Mouse (Mus musculus) WW6 (cell line): ENCODE measurements around the gene Dntt.

Experiments used
- DNase-seq: peaks from one replicate; pipeline ENCODE4 v3.0.0-alpha.2; 2013; ENCODE audit warnings: low read depth, low spot score

Dntt gene

DNA sequence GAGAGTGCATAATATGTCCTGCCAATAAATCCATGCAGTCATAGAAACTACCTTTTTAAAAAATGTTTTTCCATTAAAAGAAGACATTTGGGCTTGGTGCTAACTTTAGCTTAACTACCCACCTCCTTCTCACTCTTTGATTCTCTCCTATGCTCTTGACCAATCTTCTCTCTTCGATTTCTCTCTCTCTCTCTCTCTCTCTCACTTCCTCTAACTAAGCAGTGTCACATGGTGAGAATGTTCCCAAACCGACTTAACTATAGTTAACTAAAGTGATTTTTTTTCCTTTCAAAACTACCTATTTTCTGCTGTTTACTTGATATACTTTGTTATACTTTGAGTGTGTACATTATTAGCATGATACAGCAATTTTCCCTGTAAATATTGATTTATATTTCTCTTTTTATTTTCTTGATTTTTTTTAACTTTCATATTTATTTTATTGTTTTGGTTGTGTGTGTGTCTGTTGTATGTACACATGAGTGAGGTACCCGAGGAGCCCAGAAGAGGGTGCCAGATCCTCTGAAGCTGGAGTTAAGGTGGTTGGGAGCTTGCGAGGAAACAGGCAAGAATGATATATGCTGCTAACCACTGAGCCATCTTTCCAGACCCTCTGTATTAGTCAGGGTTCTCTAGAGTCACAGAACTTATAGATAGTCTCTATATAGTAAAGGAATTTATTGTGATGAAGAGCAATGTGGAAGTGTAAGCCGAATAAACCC lies 20.2 kb upstream of the Dntt start:
- no peak for DNase-seq

DNA sequence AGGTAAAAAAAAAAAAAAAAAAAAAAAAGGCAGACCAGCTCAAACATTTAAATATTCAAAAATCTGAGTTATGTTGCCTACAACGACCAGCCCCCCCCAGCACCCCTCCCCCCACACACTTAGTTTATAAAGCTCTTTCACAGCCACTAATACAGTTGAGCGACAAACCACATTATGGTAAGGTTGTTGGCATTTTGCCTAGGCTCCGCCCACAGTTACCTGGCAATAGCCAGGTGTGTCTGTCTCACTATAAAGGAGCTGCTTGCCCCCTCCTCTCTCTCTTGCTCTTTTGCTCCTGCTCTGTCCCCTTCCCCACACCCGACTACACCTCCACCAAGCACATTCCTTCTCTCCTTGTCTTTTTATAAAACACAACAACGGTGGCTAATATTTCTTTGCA lies 17.4 kb upstream of the Dntt start:
- DNase-seq: no peak

DNA sequence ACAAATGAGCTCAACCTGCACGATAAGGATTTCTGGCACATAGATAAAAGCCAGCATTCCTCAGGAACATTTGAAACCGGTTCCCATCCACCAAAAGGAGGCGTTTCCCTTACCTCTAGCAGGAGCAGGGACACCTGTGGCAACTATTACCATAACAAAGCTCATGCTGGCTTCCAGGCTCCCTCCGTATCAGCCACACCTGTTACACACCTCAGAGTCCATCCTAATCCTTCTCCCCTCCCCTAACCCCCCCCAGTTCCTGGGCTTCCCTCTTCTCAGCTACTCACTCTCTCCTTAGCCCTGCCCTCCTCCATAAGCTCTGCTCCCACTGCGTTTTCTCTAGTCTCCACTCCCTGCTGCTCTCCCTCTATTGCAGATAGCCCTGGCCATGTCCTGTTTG lies 15.5 kb upstream of the Dntt start:
- peak; percentile 42 for DNase-seq

DNA sequence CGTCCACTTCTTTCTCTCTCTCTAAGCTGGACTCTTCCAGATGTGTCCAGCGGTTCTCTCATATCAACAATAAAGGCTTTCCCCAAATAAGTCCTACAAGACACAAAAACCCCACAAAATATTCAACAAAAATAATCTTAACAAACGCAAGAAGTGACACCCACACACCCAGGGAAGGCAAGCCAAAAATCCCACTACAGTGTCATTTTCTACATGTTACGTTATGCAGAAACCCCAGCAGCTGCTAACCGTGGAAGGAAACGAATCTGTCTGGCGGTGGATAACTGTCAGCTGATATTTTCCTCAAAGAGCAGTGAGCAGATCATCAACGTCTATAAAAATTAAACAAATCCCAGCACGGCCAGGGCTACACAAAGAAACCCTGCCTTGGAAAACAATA lies 15.1 kb upstream of the Dntt start:
- DNase-seq: no peak

DNA sequence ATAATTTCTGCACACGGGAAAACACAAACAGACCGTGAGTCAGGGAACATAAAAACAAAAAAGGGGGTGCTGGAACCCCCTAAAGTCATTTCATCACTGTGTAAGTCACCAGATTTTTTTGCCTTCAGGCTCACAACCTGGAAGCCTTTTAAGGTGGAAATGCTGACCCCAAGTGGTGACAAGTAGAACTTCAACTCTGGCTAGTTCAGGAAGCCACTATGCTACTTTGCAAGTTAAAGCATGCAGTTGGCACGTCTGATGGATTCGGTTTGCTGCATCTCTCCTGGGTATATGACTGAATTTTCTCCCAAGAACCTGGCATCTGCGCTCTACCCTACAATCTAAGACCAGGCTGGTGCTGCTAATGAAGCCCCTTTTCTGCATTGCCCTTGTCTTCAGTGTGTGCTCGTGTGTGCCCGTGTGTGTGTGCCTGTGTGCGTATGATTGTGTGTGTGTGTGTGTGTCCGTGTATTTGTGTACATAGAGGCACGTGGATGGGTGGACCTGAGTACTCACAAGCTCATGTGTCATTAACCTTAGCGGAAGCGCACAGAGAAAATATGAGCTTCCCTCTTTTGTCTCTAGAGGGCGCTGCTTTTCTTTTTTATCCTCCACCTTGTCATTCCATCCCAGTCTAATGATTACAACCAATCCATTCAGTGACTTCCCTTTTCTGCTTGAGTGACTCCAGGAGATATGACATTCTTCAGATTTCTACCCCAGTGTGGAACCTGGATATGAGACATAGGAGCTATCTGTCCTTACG lies 12.9 kb upstream of the Dntt start:
- DNase-seq: peak; percentile 39

DNA sequence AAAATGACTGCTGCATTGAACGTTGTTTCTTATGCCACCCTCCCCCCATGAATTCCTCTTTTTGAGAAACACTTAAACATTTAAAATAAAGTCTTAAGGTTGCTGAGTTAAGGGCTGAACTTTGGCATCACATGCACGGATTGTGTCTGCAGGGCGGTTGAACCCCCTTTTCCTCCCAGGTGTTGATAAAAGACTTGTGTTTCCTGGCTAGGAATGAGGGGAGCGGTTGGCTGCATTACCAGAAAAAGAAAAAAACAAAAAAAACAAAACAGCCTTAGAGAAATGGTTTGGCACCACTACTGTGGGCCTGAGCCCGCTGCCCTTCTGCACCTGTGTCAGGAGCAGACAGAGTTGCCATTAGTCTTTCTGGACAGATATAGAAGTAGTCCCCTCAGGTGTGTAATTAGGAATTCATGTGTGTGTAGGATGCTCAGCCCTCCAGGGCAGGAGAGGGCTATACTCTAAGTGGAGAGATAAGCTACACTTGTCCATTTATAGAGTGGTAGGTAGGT lies 9.9 kb upstream of the Dntt start:
- DNase-seq: no peak

DNA sequence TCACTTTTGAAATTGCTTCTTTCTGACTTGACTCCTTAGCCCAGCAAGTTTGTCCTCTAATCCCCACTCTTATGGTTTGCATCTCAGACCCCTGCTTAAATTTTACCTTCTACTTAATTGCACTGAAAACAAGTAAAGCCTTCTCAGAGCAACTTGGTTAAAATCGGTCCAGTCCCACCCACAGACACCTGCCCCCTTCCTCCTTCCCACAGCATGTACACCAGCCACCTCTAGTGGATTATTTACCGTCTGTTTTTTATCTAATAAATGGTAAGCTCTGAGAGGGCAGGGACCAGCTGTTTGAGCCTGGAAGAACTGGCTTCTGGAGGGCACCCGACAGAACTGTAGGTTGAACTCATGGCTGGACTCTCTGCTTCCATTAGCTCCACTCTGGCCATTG lies 8.5 kb upstream of the Dntt start:
- DNase-seq: no peak

DNA sequence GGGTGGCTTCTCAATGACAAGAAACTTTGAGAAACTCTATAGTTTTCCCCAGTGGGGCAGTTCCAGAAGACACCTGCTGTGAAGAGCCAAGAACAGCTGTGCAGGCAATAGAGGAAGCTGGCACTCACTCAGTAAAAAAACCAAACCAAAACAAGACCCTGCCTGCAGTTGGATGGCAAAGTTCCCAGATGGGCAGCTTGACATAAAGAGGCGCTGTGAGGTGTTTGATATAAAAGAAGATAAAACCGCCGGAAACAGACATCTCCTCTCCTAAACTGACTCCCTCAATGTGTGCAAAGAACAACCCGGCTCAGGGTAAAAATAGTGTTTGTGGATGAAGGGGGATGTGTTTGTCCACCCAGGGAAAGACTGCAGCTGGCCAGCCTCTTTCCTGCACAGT lies 6.8 kb upstream of the Dntt start:
- no peak for DNase-seq

DNA sequence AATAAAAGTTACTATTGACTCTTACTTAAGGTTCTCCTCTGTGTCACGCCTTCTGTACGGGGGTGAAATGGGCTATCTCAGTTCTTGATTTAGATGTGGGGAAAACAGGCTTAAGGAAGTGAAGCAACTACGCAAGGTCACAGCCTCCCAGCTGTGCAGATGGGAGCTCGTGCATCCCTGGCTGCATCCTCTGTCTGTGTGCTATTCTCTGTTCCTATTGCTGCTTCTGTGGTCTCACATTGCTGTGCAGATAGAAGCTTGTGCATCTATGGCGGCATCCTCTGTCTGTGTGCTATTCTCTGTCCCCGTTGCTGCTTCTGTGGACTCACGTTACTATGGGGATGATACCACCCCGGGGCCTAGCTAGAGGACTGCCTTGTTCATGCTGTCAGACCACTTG lies 2.5 kb upstream of the Dntt start:
- DNase-seq: no peak

DNA sequence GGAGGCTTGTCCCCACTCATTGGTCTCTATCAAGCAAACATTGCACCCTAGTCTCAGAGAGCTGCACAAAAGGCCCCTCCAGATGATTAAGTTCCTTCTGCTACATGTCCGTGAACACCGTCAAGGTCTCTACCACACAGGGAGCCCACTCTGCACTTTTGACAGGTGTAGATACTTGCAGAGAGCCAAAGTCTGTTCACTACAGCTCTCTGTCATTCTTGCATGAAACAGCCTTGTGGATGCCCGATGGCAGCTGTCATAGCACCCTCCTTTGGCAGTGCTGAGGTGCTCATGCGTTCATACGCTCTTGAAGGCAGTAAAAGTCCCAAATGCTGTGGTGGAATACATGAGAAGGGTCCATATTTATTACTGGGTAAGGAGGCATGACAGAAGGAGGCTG lies 2.1 kb upstream of the Dntt start:
- no peak for DNase-seq

DNA sequence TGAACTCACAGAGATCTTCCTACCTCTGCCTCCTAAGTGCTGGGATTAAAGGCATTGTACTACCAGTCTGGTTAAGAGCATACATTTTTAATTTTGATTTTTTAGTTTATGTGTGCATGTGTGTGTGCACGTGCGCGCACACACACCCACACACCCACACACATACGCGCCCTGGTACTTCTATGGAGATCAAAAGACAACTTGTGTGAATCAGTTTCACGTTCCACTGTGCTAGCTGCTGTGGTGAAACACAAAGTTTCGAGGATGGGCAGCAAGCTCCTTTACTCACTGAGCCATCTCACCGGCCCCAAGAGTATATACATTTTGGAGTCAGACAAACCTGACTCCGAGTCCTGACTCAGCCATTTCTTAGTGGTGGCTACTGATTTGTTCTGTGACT lies 1.5 kb upstream of the Dntt start:
- no peak for DNase-seq

DNA sequence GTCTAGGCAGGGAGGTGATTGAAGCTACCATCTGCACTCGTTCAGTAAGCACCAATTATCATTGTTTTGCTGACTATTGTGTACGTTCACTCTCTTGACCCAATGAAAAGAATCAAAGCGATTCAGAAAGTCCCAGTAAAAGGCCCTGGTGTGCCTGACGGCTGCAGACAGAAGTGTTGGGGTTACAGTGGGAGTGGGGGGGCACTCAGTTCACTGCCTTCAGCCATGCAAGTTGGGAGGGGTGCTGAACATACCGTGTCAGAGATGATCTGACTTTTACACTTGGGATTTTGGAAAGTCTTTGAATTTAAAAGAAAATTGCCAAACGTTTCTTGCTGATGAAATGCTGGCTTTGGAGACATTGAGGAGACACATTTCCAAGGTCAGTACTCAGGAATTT lies 1.1 kb downstream of the Dntt start:
- no peak for DNase-seq

DNA sequence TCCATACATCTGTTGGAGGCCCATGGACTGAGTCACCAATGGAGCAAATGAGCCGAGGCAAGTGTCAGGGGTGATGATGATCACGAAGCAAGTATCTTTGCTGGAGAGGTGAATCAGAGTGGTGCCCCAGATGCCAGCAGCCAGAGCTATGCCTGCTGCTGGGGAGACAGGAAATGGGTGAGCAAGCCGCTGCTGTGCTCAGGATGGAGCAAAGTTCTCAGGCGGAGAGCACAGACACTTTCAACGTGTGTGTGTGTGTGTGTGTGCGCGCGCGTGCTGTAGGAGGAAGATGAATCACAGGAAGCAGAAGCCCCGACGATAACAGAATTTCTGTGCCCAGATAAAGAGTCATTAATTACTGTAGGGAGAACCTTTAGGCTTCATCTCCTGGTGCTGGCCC lies 1.9 kb downstream of the Dntt start:
- DNase-seq: no peak

DNA sequence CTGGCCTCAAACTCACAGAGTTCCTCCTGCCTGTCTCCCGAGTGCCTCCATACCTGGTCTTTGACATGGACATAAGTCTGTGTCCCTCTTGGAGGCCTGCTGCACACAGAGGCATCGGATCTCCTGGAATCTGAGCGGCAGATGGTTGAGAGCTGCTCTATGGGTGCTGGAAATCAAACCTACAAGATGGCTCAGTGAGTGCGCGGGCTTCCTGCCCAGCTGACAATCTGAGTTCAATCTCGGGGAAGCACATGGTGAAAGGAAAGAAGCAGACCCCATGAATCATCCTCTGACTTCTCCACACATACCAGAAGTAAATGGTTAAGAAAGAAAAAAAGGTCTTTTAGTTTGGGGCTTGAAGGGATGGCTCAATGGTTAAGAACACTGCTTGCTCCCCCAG lies 2.8 kb downstream of the Dntt start:
- DNase-seq: no peak

DNA sequence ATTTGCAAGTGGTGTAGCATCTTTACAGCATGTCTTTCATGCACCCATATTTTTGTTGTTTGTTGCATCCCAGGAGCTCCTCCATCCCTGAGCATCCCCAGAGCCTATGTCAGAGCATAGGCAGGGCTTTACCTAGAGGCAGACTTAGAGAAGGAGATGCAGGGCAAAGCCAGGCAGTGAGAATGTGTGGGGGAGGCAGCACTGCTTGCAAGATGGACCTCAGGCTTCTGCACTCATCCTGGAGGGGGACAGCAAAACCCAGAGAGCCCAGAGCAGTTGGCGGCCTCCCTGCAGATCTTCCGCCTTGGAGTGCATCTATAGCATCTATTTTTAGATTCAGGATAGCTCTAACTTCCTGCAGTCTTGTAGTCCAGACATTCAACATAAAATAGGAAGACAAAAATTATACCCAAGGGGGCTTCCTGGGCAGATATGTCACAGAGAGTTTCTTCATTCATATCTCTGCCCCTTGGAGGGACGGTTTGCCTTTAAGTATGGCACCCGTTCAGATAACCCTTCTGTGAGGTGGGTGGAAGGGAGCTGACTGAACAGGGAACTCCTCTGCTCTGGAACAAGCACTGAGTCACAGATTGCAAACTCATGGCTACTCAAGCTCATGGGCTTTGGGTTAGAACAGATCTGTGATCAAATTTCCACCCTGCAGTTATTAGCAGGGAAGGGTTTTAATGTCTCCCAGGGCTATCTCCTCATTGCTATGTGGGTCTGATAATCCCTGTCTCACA lies 6.9 kb downstream of the Dntt start:
- DNase-seq: no peak

DNA sequence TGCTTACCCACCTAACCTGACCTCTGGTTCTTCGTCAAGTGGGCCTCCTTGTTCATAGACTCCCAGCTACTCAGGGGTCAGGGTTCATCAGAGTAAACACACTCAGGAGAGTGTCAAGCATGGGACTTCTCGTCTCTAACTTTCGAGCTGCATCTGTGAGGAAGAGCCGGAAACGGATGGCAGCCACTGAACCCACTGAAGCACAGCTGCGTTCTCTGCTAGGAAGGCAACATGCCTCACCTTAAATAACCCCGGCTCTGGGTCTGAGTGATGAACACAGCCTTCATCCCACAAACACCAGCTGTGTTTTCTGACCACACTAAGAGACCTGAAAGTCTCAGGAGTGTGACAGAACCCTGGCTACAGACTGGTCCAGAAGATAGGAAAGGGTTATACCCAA lies 10.0 kb downstream of the Dntt start:
- no peak for DNase-seq

DNA sequence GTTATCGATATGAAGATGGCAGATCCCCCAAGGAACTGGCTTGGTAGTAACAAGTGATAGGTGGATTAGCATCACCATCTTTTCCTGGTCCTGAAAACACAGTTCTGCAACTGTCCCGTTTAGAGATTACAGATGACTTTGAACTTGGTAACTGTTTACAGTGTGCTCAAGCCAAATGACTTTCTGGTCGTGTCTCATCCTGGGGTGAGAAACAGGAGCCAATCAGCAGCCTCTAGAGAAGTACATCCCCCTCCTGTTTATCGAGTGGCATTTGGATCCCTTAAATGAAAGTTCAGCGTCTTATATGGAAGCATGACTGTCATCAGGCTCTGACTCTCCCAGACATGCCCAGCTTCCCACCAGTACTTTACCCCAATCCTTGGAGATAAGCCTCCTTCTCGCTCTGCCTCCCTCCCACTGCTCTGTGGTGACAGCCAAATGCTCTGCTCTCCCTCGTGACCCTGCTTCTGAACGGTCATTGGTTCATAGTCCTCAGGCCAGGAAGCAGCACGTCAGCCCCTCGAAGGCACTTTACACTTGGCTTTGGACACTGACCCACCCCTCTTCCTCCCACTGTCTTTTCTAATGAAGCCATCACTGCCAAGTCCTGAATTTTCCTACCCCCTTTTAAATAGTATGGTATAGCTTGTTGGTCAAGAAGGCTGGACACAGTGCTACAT lies 16.2 kb downstream of the Dntt start:
- DNase-seq: no peak

DNA sequence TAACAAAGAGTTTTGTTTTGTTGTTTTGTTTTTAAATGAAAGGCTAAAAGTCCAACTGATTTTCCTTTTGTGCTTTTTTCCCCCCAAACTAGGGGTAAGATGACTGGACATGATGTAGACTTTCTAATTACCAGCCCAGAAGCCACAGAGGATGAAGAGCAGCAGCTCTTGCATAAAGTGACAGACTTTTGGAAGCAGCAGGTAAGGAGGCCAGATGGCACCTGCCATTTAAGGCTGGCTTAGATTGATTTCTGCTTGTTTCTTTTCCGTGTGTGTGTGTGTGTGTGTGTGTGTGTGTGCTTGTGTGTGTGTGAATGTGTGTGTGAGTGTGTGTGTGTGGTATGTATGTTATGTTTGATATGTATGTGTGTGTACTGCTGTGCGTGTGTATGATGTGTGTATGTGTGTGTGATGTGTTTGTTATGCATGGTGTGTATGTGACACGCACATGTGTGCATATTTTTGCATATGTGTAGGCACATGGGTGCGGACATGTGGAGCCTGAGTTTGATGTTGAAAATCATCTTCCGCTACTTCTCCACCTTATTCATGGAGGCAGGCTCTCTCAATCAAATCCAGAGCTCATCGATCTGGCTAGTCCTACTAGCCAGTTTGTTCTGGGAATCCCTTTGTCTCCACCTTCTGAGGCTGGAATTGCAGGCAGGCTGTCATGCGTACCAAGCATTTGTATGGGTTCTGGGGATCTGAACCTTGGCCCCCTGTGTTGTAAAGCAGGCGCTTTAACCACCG lies 18.5 kb downstream of the Dntt start:
- no peak for DNase-seq

DNA sequence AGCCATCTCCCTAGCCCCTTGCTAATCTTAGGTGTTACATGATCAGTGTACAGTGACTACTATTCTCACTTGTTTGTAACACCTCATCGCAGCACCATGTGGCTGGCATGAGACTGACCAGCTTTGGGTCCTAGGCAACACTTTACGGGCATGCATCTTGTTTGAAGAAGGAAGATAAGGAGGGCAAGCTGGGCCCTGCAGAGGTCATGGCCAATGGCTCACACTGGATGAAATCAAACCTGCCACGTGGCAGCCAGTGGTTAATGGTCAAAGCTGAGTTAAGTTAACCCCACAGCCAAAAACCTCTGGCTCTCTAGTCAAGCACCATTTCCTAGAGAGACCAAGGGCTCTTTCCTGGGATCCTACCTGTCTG lies 19.1 kb downstream of the Dntt start:
- no peak for DNase-seq

DNA sequence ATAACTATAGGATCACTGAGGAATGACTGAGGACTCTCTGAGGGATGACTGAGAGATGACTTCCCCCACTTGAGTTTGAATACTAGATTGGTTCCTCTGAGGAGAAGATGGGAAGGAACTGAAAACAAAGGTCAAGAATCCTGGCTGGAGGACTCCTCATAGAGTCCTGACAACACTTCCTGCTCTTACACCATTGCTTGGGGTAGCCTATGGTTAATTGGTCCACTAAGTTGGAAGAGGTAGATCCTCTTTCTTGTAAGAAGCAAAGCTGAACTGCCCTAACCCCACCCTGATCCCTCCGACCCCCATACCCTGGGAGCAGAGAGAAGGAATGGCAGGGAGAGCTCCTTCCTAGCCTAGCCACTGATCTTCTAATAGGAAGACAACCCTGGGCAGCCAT lies 22.6 kb downstream of the Dntt start:
- DNase-seq: no peak

DNA sequence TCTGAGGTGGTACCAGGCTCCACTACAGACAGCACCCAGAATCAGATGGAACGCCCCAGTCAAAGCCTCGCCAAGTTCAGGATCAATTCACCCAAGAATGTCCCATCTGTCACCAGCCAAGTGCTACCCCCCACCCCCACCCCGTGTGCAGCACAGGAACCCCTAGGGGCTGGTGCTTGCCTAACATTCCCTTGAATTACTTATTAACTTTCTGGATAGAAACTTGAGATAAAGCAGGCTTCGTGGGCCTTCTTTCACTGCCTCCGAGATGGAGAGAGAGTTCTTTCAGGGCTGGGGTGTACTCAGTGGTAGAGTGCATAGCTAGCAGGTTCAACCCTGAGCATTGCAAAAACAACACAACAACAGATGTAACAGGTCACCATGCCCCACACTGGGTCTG lies 23.2 kb downstream of the Dntt start:
- DNase-seq: no peak
